Mouse (Mus musculus) MEL (cell line): ENCODE measurements around the gene Stxbp1.

Experiments used
- CTCF ChIP-seq, 3 experiments: IDR thresholded peaks in 2 of 3; conservative IDR thresholded peaks in 1 of 3; 2 replicates each; pipeline ENCODE4 v1.5.1; 2011 to 2012; ENCODE audit warnings: low read length in 3 of 3, low read depth in 2 of 3, mild to moderate bottlenecking in 2 of 3, improper control_type of control experiment in 1 of 3, inconsistent platforms in 1 of 3, mixed read lengths in 1 of 3, moderate library complexity in 1 of 3; ENCODE audit not compliant: control insufficient read depth in 1 of 3, insufficient read depth in 1 of 3, poor library complexity in 1 of 3, severe bottlenecking in 1 of 3
- EP300 ChIP-seq, 2 experiments: IDR thresholded peaks; 2 replicates each; pipeline ENCODE4 v1.6.1; 2011; ENCODE audit warnings: improper control_type of control experiment in 2 of 2, low read length in 2 of 2, low read depth in 1 of 2, mild to moderate bottlenecking in 1 of 2
- GABPA ChIP-seq: IDR thresholded peaks from 2 replicates; pipeline ENCODE4 v1.6.1; 2012; ENCODE audit warnings: low read depth, mild to moderate bottlenecking, inconsistent platforms, low read length, improper control_type of control experiment, moderate library complexity
- GATA1 ChIP-seq: IDR thresholded peaks from 2 replicates; pipeline ENCODE4 v1.6.1; 2011; ENCODE audit warnings: low read depth, low read length, improper control_type of control experiment
- KAT2A ChIP-seq: conservative IDR thresholded peaks from 2 replicates; pipeline ENCODE4 v1.6.1; 2012; ENCODE audit warnings: low read depth, low read length, improper control_type of control experiment, inconsistent platforms
- MAFK ChIP-seq: IDR thresholded peaks from 2 replicates; pipeline ENCODE4 v1.6.1; 2011; ENCODE audit warnings: low read depth, mild to moderate bottlenecking, low read length, improper control_type of control experiment, borderline replicate concordance
- MAX ChIP-seq: IDR thresholded peaks from 2 replicates; pipeline ENCODE4 v1.6.1; 2011; ENCODE audit warnings: low read length, improper control_type of control experiment
- NELFE ChIP-seq: IDR thresholded peaks from 2 replicates; pipeline ENCODE4 v1.6.1; 2011; ENCODE audit warnings: low read depth, low read length, improper control_type of control experiment
- POLR2A ChIP-seq, 2 experiments: IDR thresholded peaks; 2 replicates each; pipeline ENCODE4 v1.6.1; 2011 to 2012; ENCODE audit warnings: low read length in 2 of 2, mild to moderate bottlenecking in 2 of 2, control low read depth in 1 of 2, improper control_type of control experiment in 1 of 2, low read depth in 1 of 2, moderate library complexity in 1 of 2; ENCODE audit not compliant: control insufficient read depth in 1 of 2, insufficient read depth in 1 of 2, poor library complexity in 1 of 2
- TAL1 ChIP-seq: IDR thresholded peaks from 2 replicates; pipeline ENCODE4 v1.6.1; 2012; ENCODE audit warnings: mild to moderate bottlenecking, inconsistent platforms, low read length, moderate library complexity, mixed read lengths
- TBP ChIP-seq: IDR thresholded peaks from 2 replicates; pipeline ENCODE4 v1.8.0; 2011; ENCODE audit warnings: low read depth, low read length, improper control_type of control experiment

DNA sequence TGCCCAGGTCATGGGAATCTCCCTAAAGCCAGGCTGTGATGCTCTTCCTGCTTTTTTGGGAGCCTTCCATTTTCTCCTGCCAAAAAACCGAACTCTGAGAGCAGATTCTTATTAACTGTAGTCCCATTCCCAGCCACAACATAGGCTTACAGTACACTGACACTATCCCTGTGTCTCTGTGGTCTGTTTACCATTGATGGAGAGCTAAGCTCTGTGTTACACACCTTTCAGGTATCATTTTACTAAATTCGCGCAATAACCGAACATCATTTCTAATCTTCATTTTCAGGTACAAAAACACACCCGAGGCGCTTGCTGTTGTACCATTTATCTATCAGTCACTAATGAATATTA is 400 bp upstream of the Stxbp1 start:
- TF ChIP-seq EP300 (IDR thresholded peaks at IDR 0.05; ENCODE audit: low read depth in 1 of 2, low read length in 2 of 2): no peak
- TF ChIP-seq NELFE: no peak
- no peak for TF ChIP-seq CTCF (IDR thresholded peaks at IDR 0.05 in 2 of 3, conservative IDR thresholded peaks at IDR 0.05 in 1 of 3; ENCODE audit: control insufficient read depth in 1 of 3, insufficient read depth in 1 of 3, low read depth in 2 of 3, low read length in 3 of 3, poor library complexity in 1 of 3, severe bottlenecking in 1 of 3)
- TF ChIP-seq MAFK: no peak
- TF ChIP-seq TBP: no peak
- no peak for TF ChIP-seq POLR2A (IDR thresholded peaks at IDR 0.05; ENCODE audit: control insufficient read depth in 1 of 2, insufficient read depth in 1 of 2, low read depth in 1 of 2, low read length in 2 of 2, poor library complexity in 1 of 2)
- TF ChIP-seq TAL1: no peak
- TF ChIP-seq KAT2A: no peak
- no peak for TF ChIP-seq GABPA
- no peak for TF ChIP-seq MAX
- TF ChIP-seq GATA1: no peak
